Mouse (Mus musculus) olfactory bulb, adult 2 months (tissue): ENCODE results near the gene Sez6.

ENCODE experiments used
- CTCF ChIP-seq: fragments of 200-500 bp; IDR thresholded peaks from 2 replicates; pipeline ENCODE4 v1.5.1; 2012; ENCODE audit warnings: low read depth, mild to moderate bottlenecking, low read length, moderate library complexity; ENCODE audit not compliant: insufficient read depth
- POLR2A ChIP-seq: fragments of 200-500 bp; IDR thresholded peaks from 2 replicates; pipeline ENCODE4 v1.6.1; 2012; ENCODE audit warnings: mild to moderate bottlenecking, low read depth, low read length, moderate library complexity; ENCODE audit not compliant: insufficient read depth

DNA sequence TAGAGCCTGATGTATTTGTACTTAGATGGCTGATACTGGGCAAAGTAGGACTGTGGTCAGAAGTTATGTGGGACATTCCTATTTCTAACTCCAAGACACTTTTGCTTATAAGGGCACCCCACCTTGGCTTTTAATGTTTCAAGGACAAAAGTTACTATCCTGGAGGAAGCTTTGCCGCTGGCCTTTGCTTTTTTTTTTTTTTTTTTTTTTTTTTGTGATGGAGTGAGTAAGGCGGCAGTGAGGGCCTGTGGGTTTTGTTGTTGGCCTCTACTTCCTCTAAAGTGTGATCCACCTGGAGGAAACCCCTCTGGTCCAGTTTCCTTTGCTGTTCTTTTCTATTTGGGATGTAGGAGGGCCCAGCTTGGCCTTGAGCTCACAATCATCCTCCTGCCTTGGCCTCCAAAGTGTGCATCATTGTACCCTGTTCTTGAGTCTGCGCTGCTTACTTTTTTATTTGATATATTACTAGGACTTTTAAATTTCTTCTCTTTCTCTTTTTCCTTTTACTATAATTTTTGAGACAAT is 55.0 kb downstream of the Sez6 start:
- TF ChIP-seq POLR2A = no peak
- TF ChIP-seq CTCF = no peak
